Mouse (Mus musculus) heart, postnatal 25 days (tissue): ENCODE measurements around the gene Itih3. TPM values are rescaled to one million over a fixed set of nuclear protein-coding genes. Genes with fewer than 3 reads are reported as not detected.
A peak's percentile ranks its signal among the peaks of the same experiment; 100 is the strongest.

Experiments
- DNase-seq: peaks from one replicate; pipeline ENCODE4 v3.0.0; 2022; ENCODE audit warnings: low spot score
- intact Hi-C: fragments of 180-260 bp; cut with DNase I; formaldehyde crosslinking; loops from one replicate; pipeline ENCODE4 v1.15.1; 2025
- total RNA-seq, 2 experiments: library from RNA; stranded (reverse); gene quantifications; 2 replicates each; pipeline ENCODE4 v1.2.3; 2021

The Itih3 gene
- total RNA-seq, 2 experiments from 2014 or later: 0.39 to 0.64 TPM

GRCm38 (mm10) chr14:30906001-30906400 is 17.6 kb downstream of the Itih3 start:
- intact Hi-C loops: no loop called here
- no peak for DNase-seq

DNA sequence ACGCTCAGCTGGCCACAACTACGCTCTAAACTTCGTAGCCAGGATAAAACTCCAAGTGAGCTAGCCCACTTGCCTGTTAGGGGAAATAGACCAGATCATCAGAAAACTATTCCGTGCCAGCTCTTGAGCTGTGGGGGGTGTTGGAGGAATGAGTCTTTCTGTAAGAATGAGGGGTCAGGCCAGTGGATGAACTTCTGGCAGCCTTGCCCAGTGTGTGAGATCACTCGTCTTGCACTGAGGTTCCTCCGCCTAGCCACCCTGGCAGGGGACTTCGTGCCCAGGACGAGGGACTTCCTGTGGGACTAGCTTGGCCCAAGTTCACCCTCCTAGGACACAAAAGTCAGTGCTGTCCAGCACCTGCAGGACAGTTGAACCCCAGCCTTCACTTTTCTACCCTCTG is 19.3 kb downstream of the Itih3 start:
- DNase-seq: no peak
- intact Hi-C loops: no loop called here

- intact Hi-C loops: no loop called here
- no peak for DNase-seq
Measured at GRCm38 (mm10) chr14:30903036-30903435, 20.5 kb downstream of the Itih3 start.

DNA sequence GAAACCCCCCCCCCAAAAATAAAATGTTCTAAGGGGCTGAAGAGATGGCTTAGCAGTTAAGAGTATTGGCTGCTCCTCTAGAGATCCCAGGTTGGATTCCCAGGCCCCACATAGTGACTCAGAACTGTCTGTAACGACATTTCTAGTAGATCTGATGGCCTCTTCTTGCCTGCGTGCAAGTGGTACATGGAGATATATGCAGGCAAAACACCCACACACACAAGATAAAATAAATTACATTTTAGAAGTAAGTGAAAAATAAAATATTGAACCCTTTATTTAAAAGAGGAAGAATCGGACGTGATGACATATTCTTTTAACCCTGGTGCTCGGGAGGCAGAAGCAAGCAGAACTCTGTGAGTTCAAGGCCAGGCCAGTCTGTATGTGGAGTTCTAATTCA is 20.9 kb downstream of the Itih3 start:
- intact Hi-C loops: no loop called here
- no peak for DNase-seq

DNA sequence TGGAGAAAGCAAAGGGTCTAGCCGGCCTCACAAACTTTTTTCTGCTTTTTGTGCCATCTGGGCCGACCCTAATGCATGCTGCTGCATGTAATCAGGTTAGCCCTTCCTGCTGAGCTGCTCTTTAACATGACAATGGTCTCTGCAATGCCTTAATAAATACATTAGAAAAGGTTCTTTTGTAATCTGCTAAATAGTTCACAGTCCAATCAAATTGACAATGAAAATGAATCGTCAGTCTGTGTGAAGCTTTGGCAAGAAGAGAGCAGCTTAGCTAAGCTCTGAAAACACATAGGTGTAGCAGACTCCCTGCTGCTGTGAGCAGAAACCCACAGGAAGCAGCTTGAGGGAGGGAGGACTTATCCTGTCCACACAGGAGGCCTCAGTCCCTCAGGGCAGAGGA is 23.6 kb downstream of the Itih3 start:
- DNase-seq: no peak

DNA sequence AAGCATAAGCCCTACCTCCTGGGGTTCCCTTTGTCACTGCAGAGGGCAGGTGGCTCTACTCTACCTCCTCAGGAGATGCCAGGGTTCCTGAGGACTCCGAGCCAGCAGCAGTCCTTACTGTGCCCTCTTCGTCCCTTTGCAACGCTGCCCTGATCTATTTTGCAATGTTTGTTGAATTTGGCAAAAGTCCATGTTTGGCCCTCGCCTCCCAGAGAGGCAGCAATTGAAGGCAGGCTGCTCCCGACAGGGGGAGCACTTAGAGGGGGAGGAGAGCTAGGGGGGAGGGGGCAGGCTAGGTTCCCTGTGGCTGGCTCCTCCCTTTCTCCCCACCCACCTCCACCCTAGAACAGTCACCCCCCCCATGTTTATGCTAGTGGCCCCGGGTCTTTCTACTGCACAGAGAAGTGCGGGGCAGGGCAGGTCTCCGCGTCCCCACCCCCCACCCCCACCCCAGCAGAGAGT is 35.3 kb downstream of the Itih3 start:
- DNase-seq: peak; percentile 55
- intact Hi-C loops: no loop called here

More for the DNA sequence above, 23.6 kb downstream of the Itih3 start:
- intact Hi-C loops: no loop called here

DNA sequence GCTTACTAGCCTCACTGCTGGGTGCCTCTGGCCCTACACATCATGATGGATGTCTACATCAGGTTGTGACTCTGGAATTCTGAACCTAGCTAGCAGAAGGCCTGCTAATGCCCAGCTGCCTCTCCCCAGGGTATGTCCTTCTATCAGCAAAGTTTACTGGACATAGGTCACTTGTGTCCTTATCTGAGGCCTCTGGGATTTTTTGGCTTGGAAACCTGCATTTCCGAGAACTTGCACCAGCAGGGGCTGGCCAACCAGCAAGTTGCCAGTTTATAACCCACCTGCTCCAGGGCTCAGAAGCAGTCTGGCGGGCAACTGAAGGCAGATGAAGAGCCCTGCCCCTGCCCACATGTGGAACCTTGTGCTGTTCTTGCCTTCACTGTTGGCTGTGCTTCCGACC is 37.4 kb downstream of the Itih3 start, which contains the start of gene Itih4:
TSS of gene Itih4 (plus strand) at position 273 of the 400 bp plus-strand sequence.
- intact Hi-C loops: no loop called here

DNA sequence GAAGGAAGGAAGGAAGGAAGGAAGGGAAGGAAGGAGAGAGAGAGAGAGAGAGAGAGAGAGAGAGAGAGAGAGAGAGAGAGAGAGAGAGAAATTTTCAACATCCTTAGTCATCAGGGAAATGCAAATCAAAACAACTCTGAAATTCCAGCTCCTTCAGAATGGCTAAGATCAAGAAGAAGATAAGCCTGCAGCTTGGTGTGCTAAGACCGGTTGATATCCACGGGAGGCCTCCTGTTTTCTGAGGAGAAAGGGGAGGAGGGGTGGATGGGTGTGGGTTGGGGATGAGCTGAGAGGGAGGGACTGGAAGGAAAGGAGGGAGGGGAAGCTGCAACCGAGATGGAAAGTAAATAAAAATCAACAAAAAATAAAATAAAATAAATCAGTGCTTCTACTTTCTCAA is 38.3 kb downstream of the Itih3 start:
- intact Hi-C loops: no loop called here
- DNase-seq: no peak

More for the DNA sequence above, 37.4 kb downstream of the Itih3 start, which contains the start of gene Itih4:
- no peak for DNase-seq

DNA sequence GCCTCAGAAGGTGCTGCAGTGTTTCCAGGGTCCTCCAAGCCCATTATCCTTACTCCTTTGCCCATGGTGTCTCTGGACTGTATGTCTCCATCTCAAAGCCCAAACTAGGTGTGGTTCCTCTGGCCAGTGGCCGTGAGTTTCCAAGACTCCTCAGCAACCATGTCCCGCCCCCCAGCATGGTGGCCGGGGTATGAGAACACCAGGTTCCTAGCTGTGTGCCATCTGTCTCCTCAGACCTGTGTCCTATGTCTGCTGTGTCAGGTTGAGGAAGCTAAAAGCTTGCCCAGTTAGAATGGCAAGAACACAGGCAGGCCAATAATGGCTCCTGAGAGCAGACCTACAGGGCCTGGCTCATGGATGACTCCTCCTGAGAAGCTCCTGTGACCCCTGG is 41.8 kb downstream of the Itih3 start:
- intact Hi-C loops: loop anchor here (2.0 to 5.0 kb wide), 2 partner anchors 15 to 61 kb away; partner anchors contain the start of gene Itih1
- no peak for DNase-seq

GRCm38 (mm10) chr14:30880811-30881717 is 42.5 kb downstream of the Itih3 start:
- no peak for DNase-seq
- intact Hi-C loops: loop anchor here (2.0 to 5.0 kb wide), 2 partner anchors 14 to 61 kb away; partner anchors contain the start of gene Itih1

DNA sequence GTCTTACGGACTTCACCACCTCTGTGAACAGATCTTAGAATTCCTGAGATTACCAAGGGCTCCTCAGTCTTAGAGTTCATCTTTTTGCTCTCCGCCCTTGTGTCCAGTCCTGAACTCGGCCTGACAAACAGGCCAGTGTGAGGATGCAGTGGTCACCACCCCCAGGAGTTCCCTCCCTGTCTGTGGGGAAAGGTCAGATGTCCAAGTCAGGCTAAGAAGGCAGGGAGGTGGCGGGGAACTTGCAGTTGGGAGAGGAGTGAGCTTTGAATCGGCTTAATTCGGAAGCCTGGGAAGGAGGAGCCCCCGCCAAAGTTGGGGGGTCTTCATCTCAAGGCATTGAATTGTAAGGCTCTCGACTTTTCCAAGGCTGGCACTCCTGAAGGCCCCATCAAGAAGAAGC is 43.3 kb downstream of the Itih3 start:
- intact Hi-C loops: loop anchor here (2.0 to 5.0 kb wide), 2 partner anchors 13 to 62 kb away; partner anchors contain the start of gene Itih1
- DNase-seq: no peak

- intact Hi-C loops: loop anchor here (2.0 to 5.0 kb wide), 2 partner anchors 13 to 63 kb away; partner anchors contain the start of gene Itih1
- DNase-seq: no peak
Measured at GRCm38 (mm10) chr14:30879794-30880193, 43.8 kb downstream of the Itih3 start.

GRCm38 (mm10) chr14:30878958-30879571 is 44.5 kb downstream of the Itih3 start, which contains the start of gene Mustn1:
Gene Mustn1, plus strand, starts transcription at chr14:30879200.
- peak; percentile 77 for DNase-seq
- intact Hi-C loops: no loop called here

DNA sequence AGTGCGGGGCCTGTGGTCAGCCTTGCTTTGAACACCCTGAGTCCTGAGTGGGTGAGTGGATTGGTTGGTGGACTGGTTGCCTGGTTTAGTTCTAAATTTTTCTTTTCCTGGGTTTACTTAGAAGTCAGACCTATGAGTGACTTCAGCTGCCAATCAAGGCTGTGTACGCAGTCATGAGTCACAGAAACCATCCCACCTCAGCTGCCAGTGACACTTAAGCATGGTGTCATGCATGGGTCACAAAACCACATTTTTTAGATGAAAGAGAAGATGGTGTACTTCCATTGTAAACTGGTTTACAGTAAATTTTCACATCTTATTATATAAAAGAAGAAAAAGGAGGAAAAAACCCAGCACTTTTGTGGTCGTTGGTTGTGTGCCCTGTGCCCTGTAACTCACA is 45.7 kb downstream of the Itih3 start:
- intact Hi-C loops: no loop called here
- DNase-seq: no peak

GRCm38 (mm10) chr14:30876451-30876850 is 47.1 kb downstream of the Itih3 start:
- intact Hi-C loops: no loop called here
- DNase-seq: no peak

DNA sequence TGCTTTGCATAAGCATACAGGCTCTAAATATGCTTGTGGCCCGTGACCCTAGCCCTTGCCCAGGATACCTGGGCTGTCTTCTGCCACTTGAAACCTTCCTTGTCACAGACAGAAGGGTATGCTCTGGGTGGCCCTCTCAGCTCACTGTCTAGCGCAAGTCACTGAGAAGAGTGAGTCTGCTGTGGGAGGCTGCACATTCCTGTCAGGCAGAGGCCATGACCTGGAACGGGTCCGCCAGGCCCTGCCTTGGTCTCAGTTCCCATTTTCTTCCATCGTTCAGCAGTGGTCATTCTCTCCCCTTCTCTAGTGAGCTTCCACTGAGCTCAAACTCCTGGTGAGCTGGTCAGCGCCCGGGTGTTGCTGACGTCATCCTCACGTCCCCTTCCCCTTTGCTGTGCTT is 47.6 kb downstream of the Itih3 start:
- DNase-seq: no peak
- intact Hi-C loops: no loop called here

GRCm38 (mm10) chr14:30875130-30875865 is 48.3 kb downstream of the Itih3 start:
- no peak for DNase-seq
- intact Hi-C loops: no loop called here

GRCm38 (mm10) chr14:30874095-30874700 is 49.4 kb downstream of the Itih3 start:
- DNase-seq: no peak
- intact Hi-C loops: no loop called here
